Mouse (Mus musculus) CD4-positive, CD25-positive, alpha-beta regulatory T cell, adult 2 months (primary cell): ENCODE measurements around the gene Tceanc.
A peak's percentile ranks its signal among the peaks of the same experiment; 100 is the strongest.

ENCODE experiments used
- DNase-seq: peaks from one replicate; pipeline ENCODE4 v3.0.0-alpha.2; 2012; ENCODE audit warnings: low read depth, low spot score

The Tceanc gene

GRCm38 (mm10) chrX:166518345-166518744 lies at the start of gene Tceanc:
Tceanc (minus strand) TSS chrX:166518567.
- DNase-seq, result no peak

- DNase-seq, result no peak
Measured at GRCm38 (mm10) chrX:166565983-166566382, 47.6 kb upstream of the Tceanc start.

GRCm38 (mm10) chrX:166565401-166565800 lies 47.0 kb upstream of the Tceanc start:
- DNase-seq, result no peak

- DNase-seq, result no peak
Measured at GRCm38 (mm10) chrX:166564900-166565299, 46.5 kb upstream of the Tceanc start.

- DNase-seq, result no peak
Measured at GRCm38 (mm10) chrX:166559333-166559732, 41.0 kb upstream of the Tceanc start.

- DNase-seq, result no peak
Measured at GRCm38 (mm10) chrX:166552355-166552754, 34.0 kb upstream of the Tceanc start.

GRCm38 (mm10) chrX:166546495-166546894 lies 28.1 kb upstream of the Tceanc start:
- no peak for DNase-seq

GRCm38 (mm10) chrX:166535138-166535537 lies 16.8 kb upstream of the Tceanc start:
- DNase-seq, result no peak

- no peak for DNase-seq
Measured at GRCm38 (mm10) chrX:166533432-166533831, 15.1 kb upstream of the Tceanc start.

- DNase-seq, result no peak
Measured at GRCm38 (mm10) chrX:166531671-166532070, 13.3 kb upstream of the Tceanc start.

- no peak for DNase-seq
Measured at GRCm38 (mm10) chrX:166528126-166528525, 9.8 kb upstream of the Tceanc start.

- DNase-seq, result no peak
Measured at GRCm38 (mm10) chrX:166525637-166526315, 7.4 kb upstream of the Tceanc start.

GRCm38 (mm10) chrX:166520782-166521181 lies 2.4 kb upstream of the Tceanc start:
- DNase-seq, result no peak

GRCm38 (mm10) chrX:166516631-166517030 lies 1.7 kb downstream of the Tceanc start:
- no peak for DNase-seq

- no peak for DNase-seq
Measured at GRCm38 (mm10) chrX:166515923-166516322, 2.4 kb downstream of the Tceanc start.

GRCm38 (mm10) chrX:166514035-166514434 lies 4.3 kb downstream of the Tceanc start:
- DNase-seq, result peak; percentile 58

GRCm38 (mm10) chrX:166512071-166512470 lies 6.3 kb downstream of the Tceanc start:
- DNase-seq, result no peak

GRCm38 (mm10) chrX:166511107-166511506 lies 7.3 kb downstream of the Tceanc start:
- DNase-seq, result no peak

- peak; percentile 95 for DNase-seq
Measured at GRCm38 (mm10) chrX:166509761-166510738, 8.3 kb downstream of the Tceanc start.

GRCm38 (mm10) chrX:166504421-166504820 lies 13.9 kb downstream of the Tceanc start:
- no peak for DNase-seq

GRCm38 (mm10) chrX:166499496-166500190 lies 18.7 kb downstream of the Tceanc start:
- DNase-seq, result no peak

GRCm38 (mm10) chrX:166497771-166498170 lies 20.6 kb downstream of the Tceanc start:
- DNase-seq, result no peak
